Mouse (Mus musculus) liver, embryonic 14.5 days (tissue): ENCODE results near the gene 1700067K01Rik. TPM values are rescaled to one million over a fixed set of nuclear protein-coding genes. Genes with fewer than 3 reads are reported as not detected.

Experiments used
- ATAC-seq: fragments of 200-750 bp; cut with Nextera tagmentation; 2 replicates; pipeline ENCODE4 v1.8.0; 2017; ENCODE audit warnings: moderate number of reproducible peaks, mild to moderate bottlenecking, moderate library complexity; ENCODE audit not compliant: insufficient read depth
- DNase-seq, 3 experiments: peaks; one replicate each; pipeline ENCODE4 v3.0.0-alpha.2; 2012 to 2013; ENCODE audit warnings: low read depth in 3 of 3, low spot score in 3 of 3
- H3K27ac ChIP-seq: fragments of 300-500 bp; sonication (generic); 2 replicates; pipeline ENCODE4 v1.5.1; 2014; ENCODE audit warnings: moderate library complexity, mild to moderate bottlenecking, control low read depth, inconsistent platforms
- H3K27me3 ChIP-seq: fragments of 300-500 bp; sonication (generic); 2 replicates; pipeline ENCODE4 v1.6.1; 2014; ENCODE audit warnings: mild to moderate bottlenecking, low read length, moderate library complexity; ENCODE audit not compliant: control insufficient read depth, insufficient read depth
- H3K36me3 ChIP-seq: fragments of 300-500 bp; sonication (generic); replicated peaks from 2 replicates; pipeline ENCODE4 v1.6.1; 2014; ENCODE audit warnings: low read depth; ENCODE audit not compliant: control insufficient read depth, insufficient read depth
- H3K4me1 ChIP-seq, 2 experiments: fragments of 200-500 bp in 1 of 2; fragments of 300-500 bp in 1 of 2; sonication (generic) in 1 of 2; replicated peaks; 2 replicates each; pipeline ENCODE4 v1.6.1; 2012 to 2014; ENCODE audit warnings: antibody characterized with exemption in 1 of 2, inconsistent platforms in 1 of 2, low read length in 1 of 2; ENCODE audit not compliant: control insufficient read depth in 2 of 2, insufficient read depth in 2 of 2
- H3K4me2 ChIP-seq: fragments of 300-500 bp; sonication (generic); 2 replicates; pipeline ENCODE4 v1.6.1; 2014; ENCODE audit warnings: low read depth, mild to moderate bottlenecking, control low read depth, moderate library complexity
- H3K4me3 ChIP-seq, 2 experiments: fragments of 200-500 bp in 1 of 2; fragments of 300-500 bp in 1 of 2; sonication (generic) in 1 of 2; 2 replicates each; pipeline ENCODE4 v1.5.1; 2012 to 2014; ENCODE audit warnings: low read depth in 2 of 2, low read length in 2 of 2, mild to moderate bottlenecking in 2 of 2, control low read depth in 1 of 2, inconsistent platforms in 1 of 2, moderate library complexity in 1 of 2; ENCODE audit not compliant: insufficient read depth in 1 of 2
- H3K9ac ChIP-seq: fragments of 300-500 bp; sonication (generic); replicated peaks from 2 replicates; pipeline ENCODE4 v1.6.1; 2014; ENCODE audit warnings: mild to moderate bottlenecking, control low read depth, moderate library complexity
- H3K9me3 ChIP-seq: fragments of 300-500 bp; sonication (generic); 2 replicates; pipeline ENCODE4 v1.6.1; 2016; ENCODE audit warnings: low read length, mixed read lengths; ENCODE audit not compliant: control insufficient read depth
- CTCF ChIP-seq: IDR thresholded peaks from 2 replicates; pipeline ENCODE4 v1.5.1; 2016; ENCODE audit warnings: antibody characterized with exemption, low read depth, control low read depth
- EP300 ChIP-seq: IDR thresholded peaks from 2 replicates; pipeline ENCODE4 v1.6.1; 2016; ENCODE audit warnings: antibody characterized with exemption, low read depth
- WGBS: fragments of 180-500 bp; shearing (Covaris S2); extraction: QIAGEN DNeasy Blood & Tissue Kit; methylation state at CpG from one replicate; pipeline ENCODE4 v1.1.7; 2014; ENCODE audit not compliant: insufficient replicate concordance; 5-methylcytosine and 5-hydroxymethylcytosine counted together
- polyA plus RNA-seq, 2 experiments: library from polyadenylated mRNA; depleted of rRNA in 1 of 2; stranded (reverse) in 1 of 2; unstranded in 1 of 2; fragments of >200 nt; fragmentation: Nextera tagmentation in 1 of 2; extraction: Ambion mirVana in 1 of 2; gene quantifications; 2 replicates each; pipeline versions ENCODE4 v1.2.1 to v1.2.3; 2012 to 2014

The 1700067K01Rik gene
- polyA plus RNA-seq, 2 experiments, result 0.41 TPM

DNA sequence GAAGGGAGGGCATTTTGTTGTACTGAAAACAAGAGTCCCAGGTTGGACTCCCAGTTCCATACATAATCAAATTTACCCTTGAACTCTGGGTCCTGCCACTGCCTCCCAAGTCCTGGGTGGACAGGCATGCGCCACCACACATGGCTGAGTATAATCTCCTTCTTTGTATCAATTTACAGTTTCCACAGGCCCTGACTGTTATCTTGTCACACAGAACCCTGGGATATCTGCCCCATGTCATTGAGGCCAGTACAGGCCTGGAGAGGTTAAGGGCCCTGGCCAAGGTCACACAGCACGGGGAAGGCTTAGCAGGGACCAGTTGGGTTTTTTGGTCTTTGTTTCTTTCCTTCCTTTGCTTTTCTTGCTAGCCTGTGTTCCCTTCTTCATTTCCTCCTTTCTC, 8.8 kb upstream of the 1700067K01Rik start:
- Histone ChIP-seq H3K27me3 (no peaks in the 10 kb centered on the region), H3K4me3 (no peak overlapping the region), H3K9ac (0 out of 2 replicates have a peak overlapping the region, but pooled peaks have one; percentile 27), H3K27ac (peak overlapping the region; percentile 4), H3K36me3 (peaks cover 4% of the 10 kb centered on the region; the same call in 1 of the 2 replicates), H3K4me1 (peaks cover 16 to 26% of the 10 kb centered on the region in 2 experiments), H3K9me3 (no peaks in the 10 kb centered on the region), H3K4me2 (peak overlapping the region; percentile 31)
- WGBS, result 14% methylated on average over 2 of the region's 2 CpGs
- peak in 1 of 3 experiments; percentile 60 for DNase-seq
- peak; percentile 67 for TF ChIP-seq EP300
- no peak for TF ChIP-seq CTCF
- ATAC-seq, result peak; percentile 21

DNA sequence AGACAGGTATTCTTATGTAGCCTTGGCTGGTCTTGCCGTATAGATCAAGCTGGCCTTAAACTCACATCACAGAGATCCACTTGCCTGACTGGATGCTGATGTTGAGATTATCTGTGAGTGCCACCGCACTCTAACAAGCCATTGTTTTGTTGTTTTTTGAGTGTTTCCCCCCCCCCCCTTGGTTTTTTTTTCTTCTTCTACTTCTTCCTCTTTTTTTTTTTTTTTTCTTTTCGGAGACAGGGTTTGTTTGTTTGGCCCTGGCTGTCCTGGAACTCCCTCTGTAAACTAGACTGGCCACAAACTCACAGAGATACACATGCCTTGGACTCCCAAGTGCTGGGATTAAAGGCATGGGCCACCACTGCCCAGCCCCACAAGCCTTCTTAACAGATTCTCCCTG, 7.3 kb upstream of the 1700067K01Rik start:
- H3K36me3 ChIP-seq, result no peaks in the 10 kb centered on the region; the same call in 1 of the 2 replicates
- DNase-seq (no peak), ATAC-seq (no peak)
- 36% methylated on average over 3 of the region's 3 CpGs for WGBS
- H3K4me3 ChIP-seq, result no peak overlapping the region
- no peak overlapping the region for H3K9ac ChIP-seq
- no peak overlapping the region for H3K27ac ChIP-seq
- TF ChIP-seq CTCF (no peak), EP300 (no peak)
- peaks cover 19 to 26% of the 10 kb centered on the region in 2 experiments for H3K4me1 ChIP-seq
- H3K27me3 ChIP-seq, result no peaks in the 10 kb centered on the region
- H3K9me3 ChIP-seq, result no peaks in the 10 kb centered on the region
- no peak overlapping the region for H3K4me2 ChIP-seq

DNA sequence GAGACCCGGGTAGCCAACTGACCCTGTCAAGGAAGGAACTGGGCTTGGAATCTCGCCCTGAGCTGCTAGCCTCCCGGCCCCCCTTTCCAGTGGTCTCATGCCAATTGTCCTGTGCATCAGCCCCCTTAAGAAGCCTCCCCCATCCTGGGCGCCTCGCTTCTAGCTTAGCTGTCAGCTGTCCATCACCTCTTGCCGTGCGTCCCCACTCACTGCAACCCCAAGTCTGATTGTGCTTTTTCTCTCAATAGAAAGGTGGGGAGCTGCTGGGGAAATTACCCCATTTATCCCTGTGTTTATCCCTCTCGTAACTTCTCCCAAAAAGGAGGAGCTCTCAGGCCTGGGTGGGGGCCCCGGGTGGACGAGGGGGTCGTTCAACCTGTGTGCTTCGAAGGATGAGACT, 5.3 kb upstream of the 1700067K01Rik start:
- WGBS, result 35% methylated on average over 12 of the region's 12 CpGs
- DNase-seq (no peak), ATAC-seq (no peak)
- H3K27ac ChIP-seq, result peak overlapping the region; percentile 75; the same call in 1 of the 2 replicates
- peaks cover 19 to 31% of the 10 kb centered on the region in 2 experiments for H3K4me1 ChIP-seq
- H3K27me3 ChIP-seq, result no peaks in the 10 kb centered on the region
- TF ChIP-seq EP300, result no peak
- peak overlapping the region in 1 of 2 experiments; percentile 89; a peak in 2 of 4 replicates for H3K4me3 ChIP-seq
- H3K4me2 ChIP-seq, result peak overlapping the region; percentile 99
- peaks cover 17% of the 10 kb centered on the region for H3K36me3 ChIP-seq
- H3K9me3 ChIP-seq, result no peaks in the 10 kb centered on the region
- H3K9ac ChIP-seq, result peak overlapping the region; percentile 91

DNA sequence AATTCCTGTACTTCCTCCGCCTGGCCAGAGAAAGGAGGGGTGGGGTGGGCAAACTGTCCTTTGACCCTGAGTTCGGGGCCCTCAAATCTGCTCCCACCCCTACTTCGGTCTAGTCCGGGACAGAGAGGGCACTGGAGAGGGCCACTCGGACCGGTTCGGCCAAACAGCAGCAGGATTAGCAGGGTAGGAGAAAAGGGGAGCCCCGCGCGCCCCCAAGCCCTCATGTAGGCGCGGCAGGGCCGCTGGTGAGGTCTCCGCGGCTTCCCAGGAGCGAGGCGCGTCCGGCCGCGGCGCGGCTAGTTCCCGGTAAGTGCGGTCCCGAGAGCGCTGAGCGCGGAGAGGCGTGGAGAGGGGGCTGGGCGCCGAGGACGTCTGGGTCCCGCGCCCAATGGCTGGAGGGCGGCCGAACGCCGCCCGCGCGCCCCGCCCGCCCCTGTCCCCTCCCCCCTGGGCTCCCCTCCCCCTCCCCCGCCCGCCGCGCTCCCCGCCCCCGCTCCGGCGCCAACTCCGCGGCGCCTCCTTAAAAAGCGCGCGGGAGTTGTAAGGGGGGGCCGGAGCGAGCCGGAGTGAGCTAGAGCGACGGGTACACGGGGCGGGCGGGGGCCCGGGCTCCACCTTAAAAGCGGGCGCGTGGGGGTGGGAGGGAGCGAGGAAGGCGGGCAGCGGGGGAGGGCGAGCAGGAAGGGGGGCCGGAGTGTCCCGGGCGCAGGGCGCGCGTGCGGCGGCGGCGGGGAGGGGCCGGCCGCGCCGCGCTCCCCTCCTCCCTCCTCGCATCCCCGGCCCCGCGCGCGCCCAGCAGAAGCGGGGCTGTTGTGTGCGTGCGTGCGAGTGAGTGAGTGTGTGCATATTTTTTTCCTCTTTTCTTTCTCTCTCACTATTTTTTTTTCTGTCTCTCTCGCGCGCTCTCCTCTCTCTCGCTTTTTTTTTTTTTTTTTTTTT, 4.5 kb upstream of the 1700067K01Rik start:
- peaks cover 25% of the 10 kb centered on the region for H3K36me3 ChIP-seq
- peak; percentile 87 for ATAC-seq
- H3K4me1 ChIP-seq, result peaks cover 17 to 25% of the 10 kb centered on the region in 2 experiments

More for the DNA sequence above, 4.5 kb upstream of the 1700067K01Rik start:
- Histone ChIP-seq H3K4me3 (peak overlapping the region; percentile 85 to 89), H3K9me3 (no peaks in the 10 kb centered on the region), H3K27ac (peak overlapping the region; percentile 75), H3K9ac (peak overlapping the region; percentile 91), H3K27me3 (no peaks in the 10 kb centered on the region), H3K4me2 (peak overlapping the region; percentile 99)
- WGBS, result 1% methylated on average over 73 of the region's 103 CpGs
- peak; percentile 16; the same call in 1 of the 2 replicates for TF ChIP-seq EP300
- TF ChIP-seq CTCF, result no peak
- DNase-seq, result peak; percentile 76 to 79 (median 78)
